In genomic region chr19:48919638-48920037, GRCm38 (mm10) we compare ENCODE assay signal across 17 mouse cellular contexts.
"Had no signal": no experiment of that assay in that cellular context is flagged by ENCODE, and none has a peak within 500 bp of the region (broad histone marks: within the 10 kb centered on the region; RNA-seq: fewer than 3 reads in every experiment).

No protein-coding gene starts in this region.

- H3K36me3 ChIP-seq: liver, embryonic 12.5 days; neural tube, embryonic 13.5 days; neural tube, embryonic 15.5 days had no signal

- H3K4me1 ChIP-seq: liver, embryonic 12.5 days; neural tube, embryonic 13.5 days; neural tube, embryonic 15.5 days had no signal

- ATAC-seq: liver, embryonic 12.5 days had no signal

- H3K4me3 ChIP-seq: liver, embryonic 12.5 days; myocyte; neural tube, embryonic 13.5 days; neural tube, embryonic 15.5 days had no signal

- H3K9ac ChIP-seq: liver, embryonic 12.5 days; liver, embryonic 14.5 days; lung, embryonic 14.5 days; neural tube, embryonic 13.5 days; neural tube, embryonic 15.5 days had no signal

- H3K4me2 ChIP-seq: liver, embryonic 12.5 days; lung, embryonic 14.5 days; midbrain, embryonic 11.5 days; neural tube, embryonic 13.5 days; neural tube, embryonic 15.5 days had no signal

- H3K27ac ChIP-seq: liver, embryonic 12.5 days; liver, embryonic 14.5 days; neural tube, embryonic 13.5 days; neural tube, embryonic 15.5 days had no signal

- H3K27me3 ChIP-seq: liver, embryonic 12.5 days; neural tube, embryonic 13.5 days; neural tube, embryonic 15.5 days had no signal

- DNase-seq: lung, adult 18-20 months; lung, embryonic 14.5 days; lung, postnatal 10 days; lung, postnatal 4 days; right cerebral cortex, adult 18-20 months; right cerebral cortex, postnatal 25 days; right cerebral cortex, postnatal 4 days; spleen, adult 18-20 months; thymus, adult 18-20 months; thymus, postnatal 25 days; thymus, postnatal 4 days had no signal

- H3K9me3 ChIP-seq: liver, embryonic 12.5 days; neural tube, embryonic 13.5 days; neural tube, embryonic 15.5 days had no signal
